Mouse (Mus musculus) heart, adult 2 months (tissue): Measurements from ENCODE around the gene Rpl32. TPM values are rescaled to one million over a fixed set of nuclear protein-coding genes. Genes with fewer than 3 reads are reported as not detected.

Experiments
- DNase-seq, 2 experiments: peaks; one replicate each; pipeline ENCODE4 v3.0.0; 2021
- H3K27ac ChIP-seq: fragments of 200-600 bp; 2 replicates; pipeline ENCODE4 v1.8.1; 2022
- H3K27me3 ChIP-seq: fragments of 200-500 bp; 2 replicates; pipeline ENCODE4 v1.6.1; 2012; ENCODE audit warnings: mild to moderate bottlenecking, low read length, inconsistent platforms, mixed read lengths; ENCODE audit not compliant: control insufficient read depth, insufficient read depth
- H3K36me3 ChIP-seq: fragments of 200-500 bp; 2 replicates; pipeline ENCODE4 v1.6.1; 2012; ENCODE audit warnings: low read length, inconsistent platforms; ENCODE audit not compliant: control insufficient read depth, insufficient read depth
- H3K4me1 ChIP-seq: fragments of 200-500 bp; 2 replicates; pipeline ENCODE4 v1.6.1; 2011; ENCODE audit warnings: low read length; ENCODE audit not compliant: control insufficient read depth, insufficient read depth
- H3K4me3 ChIP-seq: fragments of 200-600 bp; 2 replicates; pipeline ENCODE4 v1.8.1; 2022
- H3K79me2 ChIP-seq: fragments of 200-500 bp; replicated peaks from 2 replicates; pipeline ENCODE4 v1.6.1; 2012; ENCODE audit warnings: mild to moderate bottlenecking, inconsistent platforms, low read length, moderate library complexity, mixed read lengths; ENCODE audit not compliant: control insufficient read depth, insufficient read depth
- H3K9ac ChIP-seq: fragments of 200-500 bp; 2 replicates; pipeline ENCODE4 v1.6.1; 2012; ENCODE audit warnings: low read depth, mild to moderate bottlenecking, control low read depth, inconsistent platforms, low read length, mixed read lengths
- CTCF ChIP-seq: fragments of 200-600 bp; IDR thresholded peaks from 2 replicates; pipeline ENCODE4 v1.8.1; 2022; ENCODE audit warnings: antibody characterized with exemption, mild to moderate bottlenecking, moderate library complexity
- EP300 ChIP-seq: fragments of 200-500 bp; IDR thresholded peaks from 2 replicates; pipeline ENCODE4 v1.6.1; 2011; ENCODE audit warnings: low read depth, low read length, control low read depth; ENCODE audit not compliant: insufficient read depth
- POLR2A ChIP-seq: fragments of 200-500 bp; IDR thresholded peaks from 2 replicates; pipeline ENCODE4 v1.6.1; 2011; ENCODE audit warnings: mild to moderate bottlenecking, low read depth, low read length, control low read depth; ENCODE audit not compliant: insufficient read depth
- WGBS: fragments of 180-500 bp; shearing (Covaris S2); methylation state at CpG from one replicate; pipeline ENCODE4 v1.1.7; 2018; 5-methylcytosine and 5-hydroxymethylcytosine counted together
- intact Hi-C: fragments of 180-260 bp; cut with DNase I; formaldehyde crosslinking; loops from one replicate; pipeline ENCODE4 v1.15.1; 2025
- polyA plus RNA-seq: library from polyadenylated mRNA; depleted of rRNA; stranded (reverse); fragments of >200 nt; gene quantifications from 2 replicates; pipeline ENCODE4 v1.2.3, GENCODE M21; 2012
- total RNA-seq, 2 experiments: library from RNA; stranded (reverse); gene quantifications; 2 replicates each; pipeline ENCODE4 v1.2.3; 2021

Rpl32 gene
- total and polyA plus RNA-seq, 3 experiments: 328 to 679 (median 579) TPM

GRCm38 (mm10) chr6:115792691-115793215 is 15.8 kb downstream of the Rpl32 start:
- peaks cover 2% of the 10 kb centered on the region for H3K36me3 ChIP-seq
- 63% methylated on average over 21 of the region's 21 CpGs for WGBS
- H3K4me1 ChIP-seq: peaks cover 3% of the 10 kb centered on the region; the same call in 1 of the 2 replicates
- intact Hi-C loops: no loop called here
- DNase-seq: peak; percentile 44 to 48
- peak overlapping the region; percentile 15; the same call in 1 of the 2 replicates for H3K9ac ChIP-seq
- TF ChIP-seq CTCF (no peak), POLR2A (no peak), EP300 (no peak)
- no peaks in the 10 kb centered on the region for H3K27me3 ChIP-seq
- no peak overlapping the region for H3K4me3 ChIP-seq
- H3K27ac ChIP-seq: no peak overlapping the region; the same call in 1 of the 2 replicates
- H3K79me2 ChIP-seq: no peaks in the 10 kb centered on the region

GRCm38 (mm10) chr6:115791842-115792686 is 16.5 kb downstream of the Rpl32 start:
- intact Hi-C loops: no loop called here
- Histone ChIP-seq H3K36me3 (peaks cover 2% of the 10 kb centered on the region), H3K9ac (peak overlapping the region; percentile 15; the same call in 1 of the 2 replicates), H3K4me3 (no peak overlapping the region), H3K27me3 (no peaks in the 10 kb centered on the region), H3K27ac (no peak overlapping the region; the same call in 1 of the 2 replicates), H3K4me1 (peaks cover 3% of the 10 kb centered on the region; the same call in 1 of the 2 replicates), H3K79me2 (no peaks in the 10 kb centered on the region)
- WGBS: 58% methylated on average over 34 of the region's 34 CpGs
- no peak for TF ChIP-seq EP300
- no peak for TF ChIP-seq POLR2A
- no peak for TF ChIP-seq CTCF
- DNase-seq: peak; percentile 51 to 67

- Histone ChIP-seq H3K79me2 (no peaks in the 10 kb centered on the region), H3K4me3 (no peak overlapping the region), H3K9ac (no peak overlapping the region), H3K36me3 (peaks cover 2% of the 10 kb centered on the region), H3K4me1 (peaks cover 3% of the 10 kb centered on the region; the same call in 1 of the 2 replicates), H3K27me3 (no peaks in the 10 kb centered on the region), H3K27ac (peak overlapping the region; percentile 41; the same call in 1 of the 2 replicates)
- intact Hi-C loops: no loop called here
- TF ChIP-seq EP300 (no peak), CTCF (peak; percentile 43)
- WGBS: 54% methylated on average over 10 of the region's 10 CpGs
- peak; percentile 52 to 62 for DNase-seq
Observed at GRCm38 (mm10) chr6:115791016-115791415, 17.5 kb downstream of the Rpl32 start.

- Histone ChIP-seq H3K27me3 (no peaks in the 10 kb centered on the region), H3K36me3 (no peaks in the 10 kb centered on the region), H3K4me1 (no peaks in the 10 kb centered on the region), H3K27ac (no peak overlapping the region), H3K9ac (no peak overlapping the region), H3K79me2 (no peaks in the 10 kb centered on the region), H3K4me3 (no peak overlapping the region)
- intact Hi-C loops: no loop called here
- no peak for TF ChIP-seq EP300
- TF ChIP-seq POLR2A: no peak
- no peak for TF ChIP-seq CTCF
- no peak for DNase-seq
- 67% methylated on average over 3 of the region's 3 CpGs for WGBS
Observed at GRCm38 (mm10) chr6:115782781-115783180, 25.8 kb downstream of the Rpl32 start.

DNA sequence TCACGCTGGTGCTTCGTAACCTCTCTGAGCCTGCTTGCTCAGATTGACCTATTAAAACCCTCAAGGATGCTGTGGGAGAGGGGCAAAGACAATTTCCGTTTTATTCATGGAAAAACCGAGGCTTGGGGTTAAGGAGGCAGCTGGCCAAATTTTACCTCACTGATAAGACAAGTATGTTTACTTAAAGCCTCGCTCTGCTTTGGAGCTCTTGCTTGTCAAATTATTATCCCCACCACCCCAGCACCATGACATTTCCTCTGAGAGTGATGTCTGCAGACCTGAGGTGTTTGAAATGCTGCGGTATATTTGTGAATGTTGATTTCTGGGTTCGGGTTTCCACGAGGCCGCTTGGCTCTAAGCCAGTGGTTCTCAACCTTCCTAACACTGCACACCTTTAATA is 32.2 kb downstream of the Rpl32 start:
- 23% methylated on average over 9 of the region's 9 CpGs for WGBS
- H3K27ac ChIP-seq: peak overlapping the region; percentile 92
- H3K36me3 ChIP-seq: no peaks in the 10 kb centered on the region
- no peak overlapping the region for H3K9ac ChIP-seq
- DNase-seq: no peak
- no peak overlapping the region; the same call in 1 of the 2 replicates for H3K4me3 ChIP-seq
- intact Hi-C loops: no loop called here
- no peaks in the 10 kb centered on the region for H3K79me2 ChIP-seq
- TF ChIP-seq CTCF (no peak), EP300 (no peak), POLR2A (no peak)
- H3K27me3 ChIP-seq: no peaks in the 10 kb centered on the region
- peaks cover 4% of the 10 kb centered on the region for H3K4me1 ChIP-seq

GRCm38 (mm10) chr6:115775838-115776237 is 32.7 kb downstream of the Rpl32 start:
- no peaks in the 10 kb centered on the region for H3K27me3 ChIP-seq
- no peak; the same call in 1 of the 2 replicates for TF ChIP-seq POLR2A
- TF ChIP-seq CTCF: no peak
- no peak for TF ChIP-seq EP300
- 40% methylated on average over 3 of the region's 3 CpGs for WGBS
- DNase-seq: peak; percentile 38 to 67
- no peaks in the 10 kb centered on the region for H3K79me2 ChIP-seq
- intact Hi-C loops: no loop called here
- peaks cover 4% of the 10 kb centered on the region for H3K4me1 ChIP-seq
- peak overlapping the region; percentile 71; the same call in 1 of the 2 replicates for H3K9ac ChIP-seq
- peak overlapping the region; percentile 16; the same call in 1 of the 2 replicates for H3K4me3 ChIP-seq
- H3K27ac ChIP-seq: peak overlapping the region; percentile 92
- H3K36me3 ChIP-seq: no peaks in the 10 kb centered on the region
